In genomic region chr11:6526526-6527255, GRCm38 (mm10) we compare ENCODE assay signal across 8 mouse cellular contexts. TPM values are rescaled to one million over a fixed set of nuclear protein-coding genes. Genes with fewer than 3 reads are reported as not detected.
DNase-seq lines count a peak whose midpoint lies in the region; ATAC-seq and TF ChIP-seq lines count a peak whose summit lies in the region.
"Not testable (repeated sequence)": the region's sequence is repeated elsewhere in the genome, so short reads cannot be mapped to it uniquely, and the experiment has no call there.

No protein-coding gene starts in this region.

- peak overlapping the region; percentile 82 for H3K27ac ChIP-seq in CH12.LX (ENCODE audit: insufficient read depth, low read depth)
- H3K27ac ChIP-seq in cerebellum, adult 2 months (ENCODE audit: insufficient read depth, low read length); forebrain, embryonic 14.5 days (ENCODE audit: low read depth, low read length); heart, postnatal 0 days (ENCODE audit: low read depth); kidney, embryonic 14.5 days (ENCODE audit: low read depth, low read length); midbrain, embryonic 12.5 days (replicated peaks): not testable (repeated sequence)
- peak overlapping the region; percentile 83 for H3K27ac ChIP-seq in liver, embryonic 13.5 days
- H3K27ac ChIP-seq in stomach, embryonic 14.5 days (ENCODE audit: low read length) = peak overlapping the region; percentile 86; the same call in 1 of the 2 replicates

- H3K36me3 ChIP-seq in CH12.LX (replicated peaks in 1 of 2; ENCODE audit: control insufficient read depth in 1 of 2, insufficient read depth in 1 of 2, low read length in 1 of 2) = peaks cover 25 to 34% of the 10 kb centered on the region in 2 experiments
- peaks cover 23% of the 10 kb centered on the region for H3K36me3 ChIP-seq in forebrain, embryonic 14.5 days (ENCODE audit: control insufficient read depth, insufficient read depth, low read length)
- peaks cover 26% of the 10 kb centered on the region for H3K36me3 ChIP-seq in heart, postnatal 0 days (replicated peaks; ENCODE audit: control insufficient read depth, insufficient read depth, low read length)
- peaks cover 24% of the 10 kb centered on the region for H3K36me3 ChIP-seq in kidney, embryonic 14.5 days (ENCODE audit: control insufficient read depth, insufficient read depth, low read length)
- peaks cover 30% of the 10 kb centered on the region for H3K36me3 ChIP-seq in liver, embryonic 13.5 days
- H3K36me3 ChIP-seq in midbrain, embryonic 12.5 days = peaks cover 31% of the 10 kb centered on the region
- peaks cover 28% of the 10 kb centered on the region for H3K36me3 ChIP-seq in stomach, embryonic 14.5 days (ENCODE audit: control insufficient read depth, insufficient read depth, low read length)

- peak; percentile 59 for TF ChIP-seq POLR2A in CH12.LX (IDR thresholded peaks at IDR 0.05; ENCODE audit: low read depth, low read length)
- not testable (repeated sequence) for TF ChIP-seq POLR2A in cerebellum, adult 2 months (IDR thresholded peaks at IDR 0.05; ENCODE audit: borderline replicate concordance, insufficient read depth, low read length)

- peak; percentile 82 for DNase-seq in CH12.LX (ENCODE audit: extremely low read depth)
- not testable (repeated sequence) for DNase-seq in cerebellum, adult 2 months; forebrain, embryonic 14.5 days (ENCODE audit: low spot score); heart, postnatal 0 days (ENCODE audit: low spot score)
- peak; percentile 14 for DNase-seq in liver, embryonic 13.5 days

- H3K9ac ChIP-seq in CH12.LX (ENCODE audit: insufficient read depth, low read depth) = peak overlapping the region; percentile 98
- peak overlapping the region; percentile 74; the same call in 1 of the 2 replicates for H3K9ac ChIP-seq in forebrain, embryonic 14.5 days (ENCODE audit: low read length)
- not testable (repeated sequence) for H3K9ac ChIP-seq in heart, postnatal 0 days (replicated peaks; ENCODE audit: low read depth, low read length); stomach, embryonic 14.5 days (replicated peaks; ENCODE audit: low read depth, low read length)
- peak overlapping the region; percentile 82; the same call in 1 of the 2 replicates for H3K9ac ChIP-seq in kidney, embryonic 14.5 days (ENCODE audit: low read depth, low read length)
- H3K9ac ChIP-seq in liver, embryonic 13.5 days = peak overlapping the region; percentile 84
- H3K9ac ChIP-seq in midbrain, embryonic 12.5 days (replicated peaks) = peak overlapping the region; percentile 78; the same call in 1 of the 2 replicates

- H3K4me3 ChIP-seq in CH12.LX (replicated peaks in 1 of 3; ENCODE audit: low read depth in 2 of 3, low read length in 2 of 3, poor library complexity in 1 of 3) = peak overlapping the region; percentile 72 to 91 (median 76)
- H3K4me3 ChIP-seq in cerebellum, adult 2 months (replicated peaks; ENCODE audit: insufficient read depth, low read depth, low read length) = not testable (repeated sequence)
- peak overlapping the region; percentile 60 for H3K4me3 ChIP-seq in forebrain, embryonic 14.5 days (ENCODE audit: low read depth, low read length)
- H3K4me3 ChIP-seq in heart, postnatal 0 days (ENCODE audit: low read depth, low read length) = peak overlapping the region; percentile 53
- peak overlapping the region; percentile 66 for H3K4me3 ChIP-seq in kidney, embryonic 14.5 days (ENCODE audit: low read length)
- H3K4me3 ChIP-seq in liver, embryonic 13.5 days (replicated peaks) = peak overlapping the region; percentile 73
- H3K4me3 ChIP-seq in midbrain, embryonic 12.5 days = peak overlapping the region; percentile 60
- peak overlapping the region; percentile 73 for H3K4me3 ChIP-seq in stomach, embryonic 14.5 days (ENCODE audit: low read depth, low read length)

- not testable (repeated sequence) for H3K9me3 ChIP-seq in CH12.LX (replicated peaks; ENCODE audit: low read length); forebrain, embryonic 14.5 days (replicated peaks; ENCODE audit: control insufficient read depth, low read length); heart, postnatal 0 days (replicated peaks; ENCODE audit: control insufficient read depth, low read length); kidney, embryonic 14.5 days (ENCODE audit: control insufficient read depth, low read length); liver, embryonic 13.5 days (replicated peaks); midbrain, embryonic 12.5 days; stomach, embryonic 14.5 days (ENCODE audit: control insufficient read depth, low read depth, low read length)

- H3K27me3 ChIP-seq in CH12.LX (replicated peaks); cerebellum, adult 2 months (ENCODE audit: control insufficient read depth, insufficient read depth, low read length); forebrain, embryonic 14.5 days (replicated peaks; ENCODE audit: control insufficient read depth, insufficient read depth, low read length); heart, postnatal 0 days (ENCODE audit: control insufficient read depth, insufficient read depth, low read length); kidney, embryonic 14.5 days (ENCODE audit: control insufficient read depth, insufficient read depth, low read length); liver, embryonic 13.5 days; midbrain, embryonic 12.5 days; stomach, embryonic 14.5 days (ENCODE audit: control insufficient read depth, insufficient read depth, low read length): not testable (repeated sequence)

- TF ChIP-seq EP300 in CH12.LX (IDR thresholded peaks at IDR 0.05; ENCODE audit: low read length) = peak; percentile 26; the same call in 1 of the 2 replicates
- TF ChIP-seq EP300 in heart, postnatal 0 days (IDR thresholded peaks at IDR 0.05; ENCODE audit: low read depth) = not testable (repeated sequence)

- dilution Hi-C loops in CH12.LX (cut with MboI; ENCODE audit: extremely low pct_ligation_motif_present, extremely low pct_unique_long_range_greater_than_20kb, low sequenced_read_pairs) = not testable (repeated sequence)

- peak; percentile 18 for TF ChIP-seq RAD21 in CH12.LX (IDR thresholded peaks at IDR 0.05; ENCODE audit: low read depth, low read length)

- WGBS in cerebellum, adult 2 months = 49% methylated on average over 12 of the region's 16 CpGs
- WGBS in forebrain, embryonic 14.5 days = 70% methylated on average over 9 of the region's 16 CpGs
- 48% methylated on average over 11 of the region's 16 CpGs for WGBS in heart, postnatal 0 days
- 61% methylated on average over 11 of the region's 16 CpGs for WGBS in kidney, embryonic 14.5 days
- 15% methylated on average over 12 of the region's 16 CpGs for WGBS in liver, embryonic 13.5 days (ENCODE audit: insufficient replicate concordance)
- WGBS in midbrain, embryonic 12.5 days = 71% methylated on average over 12 of the region's 16 CpGs
- WGBS in stomach, embryonic 14.5 days = 63% methylated on average over 9 of the region's 16 CpGs

- peaks cover 21 to 54% of the 10 kb centered on the region in 2 experiments for H3K4me1 ChIP-seq in CH12.LX (ENCODE audit: control insufficient read depth in 1 of 2, insufficient read depth in 2 of 2)
- not testable (repeated sequence) for H3K4me1 ChIP-seq in cerebellum, adult 2 months (ENCODE audit: control insufficient read depth, insufficient read depth, low read length); forebrain, embryonic 14.5 days (ENCODE audit: control insufficient read depth, insufficient read depth, low read length); kidney, embryonic 14.5 days (ENCODE audit: control insufficient read depth, insufficient read depth, low read length); stomach, embryonic 14.5 days (ENCODE audit: control insufficient read depth, insufficient read depth, low read length)
- H3K4me1 ChIP-seq in heart, postnatal 0 days (ENCODE audit: control insufficient read depth, insufficient read depth) = peaks cover 12% of the 10 kb centered on the region
- H3K4me1 ChIP-seq in liver, embryonic 13.5 days (replicated peaks) = peaks cover 43% of the 10 kb centered on the region
- peaks cover 22% of the 10 kb centered on the region for H3K4me1 ChIP-seq in midbrain, embryonic 12.5 days

- in situ Hi-C loops in CH12.LX (cut with MboI; ENCODE audit: low pct_ligation_motif_present, low pct_unique_long_range_greater_than_20kb, low sequenced_read_pairs) = not testable (repeated sequence)

- peak in 1 of 2 experiments; percentile 68; a peak in 2 of 4 replicates for TF ChIP-seq CTCF in CH12.LX (conservative IDR thresholded peaks at IDR 0.05 in 1 of 2, IDR thresholded peaks at IDR 0.05 in 1 of 2; ENCODE audit: low read depth in 2 of 2, low read length in 2 of 2)
- 0 out of 2 replicates have a peak, but pooled peaks have one; percentile 15 for TF ChIP-seq CTCF in cerebellum, adult 2 months (IDR thresholded peaks at IDR 0.05; ENCODE audit: borderline replicate concordance, insufficient read depth, low read depth, low read length)
- TF ChIP-seq CTCF in heart, postnatal 0 days (IDR thresholded peaks at IDR 0.05; ENCODE audit: low read depth) = not testable (repeated sequence)

- not testable (repeated sequence) for ATAC-seq in forebrain, embryonic 14.5 days; heart, postnatal 0 days (ENCODE audit: insufficient read depth, low read depth); kidney, embryonic 14.5 days (ENCODE audit: low FRiP score, low TSS enrichment); liver, embryonic 13.5 days (ENCODE audit: low read depth); midbrain, embryonic 12.5 days (ENCODE audit: low FRiP score, low read depth); stomach, embryonic 14.5 days (ENCODE audit: insufficient number of reproducible peaks, insufficient read depth, low FRiP score, low read depth)

- H3K4me2 ChIP-seq in CH12.LX (ENCODE audit: insufficient read depth, low read depth, poor library complexity, severe bottlenecking) = peak overlapping the region; percentile 82
- H3K4me2 ChIP-seq in forebrain, embryonic 14.5 days (ENCODE audit: low read length) = peak overlapping the region; percentile 83
- peak overlapping the region; percentile 73 for H3K4me2 ChIP-seq in heart, postnatal 0 days (ENCODE audit: low read depth, low read length)
- peak overlapping the region; percentile 65 for H3K4me2 ChIP-seq in kidney, embryonic 14.5 days (replicated peaks; ENCODE audit: low read depth, low read length)
- peak overlapping the region; percentile 85 for H3K4me2 ChIP-seq in liver, embryonic 13.5 days
- peak overlapping the region; percentile 93 for H3K4me2 ChIP-seq in midbrain, embryonic 12.5 days (replicated peaks)
- peak overlapping the region; percentile 80 for H3K4me2 ChIP-seq in stomach, embryonic 14.5 days (replicated peaks; ENCODE audit: low read depth, low read length)

- H3K79me2 ChIP-seq in CH12.LX (replicated peaks; ENCODE audit: control insufficient read depth, extremely low read depth, insufficient read depth, poor library complexity, severe bottlenecking) = peaks cover 26% of the 10 kb centered on the region

RNA-seq across cellular contexts. Expression of gene Myo1g, which starts 5.9 kb away (rescaled TPM):
- total RNA-seq in CH12.LX (2012; rRNA removed) (279 and 335 TPM in 2 replicates), CH12.LX (2014; rRNA removed) (265 and 268 TPM in 2 replicates)
- polyA plus RNA-seq in CH12.LX (2012; ENCODE audit: insufficient read length, low read depth) = 279 and 284 TPM in 2 replicates
- polyA plus RNA-seq in cerebellum, adult 2 months (2012; rRNA removed) = 0.77 and 0.86 TPM in 2 replicates
- 0.17 and 0.33 TPM in 2 replicates for polyA plus RNA-seq in forebrain, embryonic 14.5 days (2014; fragmentation: Nextera tagmentation; extraction: Ambion mirVana)
- 0.65 and 1.6 TPM in 2 replicates for total RNA-seq in heart, postnatal 0 days (2014; rRNA removed; ENCODE audit: low replicate concordance)
- polyA plus RNA-seq in heart, postnatal 0 days (2015; fragmentation: Nextera tagmentation; extraction: Ambion mirVana) = 0.49 and 0.56 TPM in 2 replicates
- 0.57 and 0.60 TPM in 2 replicates for polyA plus RNA-seq in kidney, embryonic 14.5 days (2014; fragmentation: Nextera tagmentation; extraction: Ambion mirVana)
- 4.7 and 5.3 TPM in 2 replicates for polyA plus RNA-seq in liver, embryonic 13.5 days (2015; fragmentation: Nextera tagmentation; extraction: Ambion mirVana)
- polyA plus RNA-seq in midbrain, embryonic 12.5 days (2016; fragmentation: Nextera tagmentation; extraction: Ambion mirVana) = 0.31 and 0.47 TPM in 2 replicates
- 1.1 and 1.3 TPM in 2 replicates for polyA plus RNA-seq in stomach, embryonic 14.5 days (2014; fragmentation: Nextera tagmentation; extraction: Ambion mirVana)

RNA-seq across cellular contexts. Expression of gene Ccm2, which starts 20.0 kb away (rescaled TPM):
- total RNA-seq in CH12.LX (2012; rRNA removed) (30.4 and 31.6 TPM in 2 replicates), CH12.LX (2014; rRNA removed) (32.7 and 32.9 TPM in 2 replicates)
- polyA plus RNA-seq in CH12.LX (2012; ENCODE audit: insufficient read length, low read depth) = 29.4 and 34.5 TPM in 2 replicates
- 86.8 and 92.5 TPM in 2 replicates for polyA plus RNA-seq in cerebellum, adult 2 months (2012; rRNA removed)
- 94.0 and 94.2 TPM in 2 replicates for polyA plus RNA-seq in forebrain, embryonic 14.5 days (2014; fragmentation: Nextera tagmentation; extraction: Ambion mirVana)
- 54.4 and 56.9 TPM in 2 replicates for total RNA-seq in heart, postnatal 0 days (2014; rRNA removed; ENCODE audit: low replicate concordance)
- 38.4 and 41.9 TPM in 2 replicates for polyA plus RNA-seq in heart, postnatal 0 days (2015; fragmentation: Nextera tagmentation; extraction: Ambion mirVana)
- polyA plus RNA-seq in kidney, embryonic 14.5 days (2014; fragmentation: Nextera tagmentation; extraction: Ambion mirVana) = 86.4 and 94.4 TPM in 2 replicates
- polyA plus RNA-seq in liver, embryonic 13.5 days (2015; fragmentation: Nextera tagmentation; extraction: Ambion mirVana) = 45.8 and 46.1 TPM in 2 replicates
- 87.5 and 88.6 TPM in 2 replicates for polyA plus RNA-seq in midbrain, embryonic 12.5 days (2016; fragmentation: Nextera tagmentation; extraction: Ambion mirVana)
- polyA plus RNA-seq in stomach, embryonic 14.5 days (2014; fragmentation: Nextera tagmentation; extraction: Ambion mirVana) = 82.8 and 86.2 TPM in 2 replicates

RNA-seq across cellular contexts. Expression of gene Purb, which starts 51.0 kb away (rescaled TPM):
- total RNA-seq in CH12.LX (2012; rRNA removed) (19.3 and 29.7 TPM in 2 replicates), CH12.LX (2014; rRNA removed) (45.2 and 50.5 TPM in 2 replicates)
- 35.0 and 42.4 TPM in 2 replicates for polyA plus RNA-seq in CH12.LX (2012; ENCODE audit: insufficient read length, low read depth)
- polyA plus RNA-seq in cerebellum, adult 2 months (2012; rRNA removed) = 76.9 and 81.9 TPM in 2 replicates
- 8.7 and 12.1 TPM in 2 replicates for polyA plus RNA-seq in forebrain, embryonic 14.5 days (2014; fragmentation: Nextera tagmentation; extraction: Ambion mirVana)
- 40.4 and 48.4 TPM in 2 replicates for total RNA-seq in heart, postnatal 0 days (2014; rRNA removed; ENCODE audit: low replicate concordance)
- polyA plus RNA-seq in heart, postnatal 0 days (2015; fragmentation: Nextera tagmentation; extraction: Ambion mirVana) = 18.4 and 22.0 TPM in 2 replicates
- 28.1 and 29.5 TPM in 2 replicates for polyA plus RNA-seq in kidney, embryonic 14.5 days (2014; fragmentation: Nextera tagmentation; extraction: Ambion mirVana)
- polyA plus RNA-seq in liver, embryonic 13.5 days (2015; fragmentation: Nextera tagmentation; extraction: Ambion mirVana) = 11.1 and 12.6 TPM in 2 replicates
- 16.8 and 17.0 TPM in 2 replicates for polyA plus RNA-seq in midbrain, embryonic 12.5 days (2016; fragmentation: Nextera tagmentation; extraction: Ambion mirVana)
- polyA plus RNA-seq in stomach, embryonic 14.5 days (2014; fragmentation: Nextera tagmentation; extraction: Ambion mirVana) = 34.6 and 35.5 TPM in 2 replicates

Comparison
In these comparisons a context has a peak if more than half of its experiments do, and no peak if none do; other contexts are left out.
1. RNA of gene Myo1g, which starts 5.9 kb away (polyA plus RNA-seq): 279 to 284 TPM in CH12.LX; 4.7 to 5.3 TPM in liver, embryonic 13.5 days, 1.1 to 1.3 TPM in stomach, embryonic 14.5 days, 0.77 to 0.86 TPM in cerebellum, adult 2 months, 0.57 to 0.60 TPM in kidney, embryonic 14.5 days, 0.49 to 0.56 TPM in heart, postnatal 0 days, 0.31 to 0.47 TPM in midbrain, embryonic 12.5 days and 0.17 to 0.33 TPM in forebrain, embryonic 14.5 days; every median in the first group is over 10 times any median in the second.
2. Peak in every context shown above with its lines, with median percentiles within 50 percentile points of each other: H3K4me2 ChIP-seq.